Mouse (Mus musculus) stomach, postnatal 0 days (tissue): Measurements from ENCODE around the gene Sash3. TPM values are rescaled to one million over a fixed set of nuclear protein-coding genes. Genes with fewer than 3 reads are reported as not detected.

Experiments used
- ATAC-seq: fragments of 200-750 bp; cut with Nextera tagmentation; 2 replicates; pipeline ENCODE4 v1.8.0; 2017; ENCODE audit not compliant: low FRiP score, low TSS enrichment
- DNase-seq: peaks from one replicate; pipeline ENCODE4 v3.0.0-alpha.2; 2016; ENCODE audit warnings: low spot score
- H3K27ac ChIP-seq: fragments of 300-500 bp; sonication (generic); replicated peaks from 2 replicates; pipeline ENCODE4 v1.5.1; 2014; ENCODE audit warnings: mild to moderate bottlenecking, control low read depth
- H3K27me3 ChIP-seq: fragments of 300-500 bp; sonication (generic); 2 replicates; pipeline ENCODE4 v1.6.1; 2014; ENCODE audit warnings: low read length; ENCODE audit not compliant: control insufficient read depth, insufficient read depth
- H3K36me3 ChIP-seq: fragments of 300-500 bp; sonication (generic); 2 replicates; pipeline ENCODE4 v1.6.1; 2014; ENCODE audit warnings: low read length, mixed read lengths; ENCODE audit not compliant: control insufficient read depth, insufficient read depth
- H3K4me1 ChIP-seq: fragments of 300-500 bp; sonication (generic); replicated peaks from 2 replicates; pipeline ENCODE4 v1.6.1; 2014; ENCODE audit warnings: antibody characterized with exemption; ENCODE audit not compliant: control insufficient read depth, insufficient read depth
- H3K4me2 ChIP-seq: fragments of 300-500 bp; sonication (generic); replicated peaks from 2 replicates; pipeline ENCODE4 v1.6.1; 2014; ENCODE audit warnings: low read depth, mild to moderate bottlenecking, control low read depth, moderate library complexity
- H3K4me3 ChIP-seq: fragments of 300-500 bp; sonication (generic); 2 replicates; pipeline ENCODE4 v1.5.1; 2014; ENCODE audit warnings: low read depth, low read length, control low read depth
- H3K9ac ChIP-seq: fragments of 300-500 bp; sonication (generic); 2 replicates; pipeline ENCODE4 v1.6.1; 2014; ENCODE audit warnings: mild to moderate bottlenecking, low read length, control low read depth, mixed read lengths
- H3K9me3 ChIP-seq: fragments of 300-500 bp; sonication (generic); 2 replicates; pipeline ENCODE4 v1.6.1; 2016; ENCODE audit warnings: low read length; ENCODE audit not compliant: control insufficient read depth
- CTCF ChIP-seq: IDR thresholded peaks from 2 replicates; pipeline ENCODE4 v1.5.1; 2016; ENCODE audit warnings: antibody characterized with exemption, low read depth, mild to moderate bottlenecking, moderate library complexity
- EP300 ChIP-seq: optimal IDR thresholded peaks from 2 replicates; pipeline ENCODE3; 2016; ENCODE audit warnings: antibody characterized with exemption
- WGBS: fragments of 180-500 bp; shearing (Covaris S2); extraction: QIAGEN DNeasy Blood & Tissue Kit; methylation state at CpG from one replicate; pipeline ENCODE4 v1.1.7; 2014; 5-methylcytosine and 5-hydroxymethylcytosine counted together
- polyA plus RNA-seq: library from polyadenylated mRNA; unstranded; fragments of >200 nt; fragmentation: Nextera tagmentation; extraction: Ambion mirVana; gene quantifications from 2 replicates; pipeline ENCODE4 v1.2.1, GENCODE M21; 2015

The Sash3 gene
- polyA plus RNA-seq, 1 experiment from 2014 or later = 1.6 TPM

- no peak for TF ChIP-seq CTCF
- no peak for TF ChIP-seq EP300
- H3K4me1 ChIP-seq = no peaks in the 10 kb centered on the region
- no peak for ATAC-seq
- no peak overlapping the region for H3K4me3 ChIP-seq
- no peak for DNase-seq
- no peak overlapping the region for H3K9ac ChIP-seq
- no peaks in the 10 kb centered on the region for H3K9me3 ChIP-seq
- 47% methylated on average over 14 of the region's 14 CpGs for WGBS
- H3K27me3 ChIP-seq = no peaks in the 10 kb centered on the region
- no peak overlapping the region for H3K4me2 ChIP-seq
- H3K36me3 ChIP-seq = no peaks in the 10 kb centered on the region
- H3K27ac ChIP-seq = 0 out of 2 replicates have a peak overlapping the region, but pooled peaks have one; percentile 24
Observed at GRCm38 (mm10) chrX:48139368-48140285, 6.6 kb upstream of the Sash3 start.

- Histone ChIP-seq H3K9ac (no peak overlapping the region), H3K27ac (0 out of 2 replicates have a peak overlapping the region, but pooled peaks have one; percentile 6), H3K4me1 (no peaks in the 10 kb centered on the region), H3K36me3 (no peaks in the 10 kb centered on the region), H3K4me3 (no peak overlapping the region), H3K9me3 (no peaks in the 10 kb centered on the region), H3K4me2 (no peak overlapping the region), H3K27me3 (no peaks in the 10 kb centered on the region)
- TF ChIP-seq EP300 (no peak), CTCF (no peak)
- whole genome bisulfite sequencing = 41% methylated on average over 3 of the region's 3 CpGs
- no peak for DNase-seq
- ATAC-seq = no peak
Observed at GRCm38 (mm10) chrX:48140286-48140877, 5.9 kb upstream of the Sash3 start.

- no peaks in the 10 kb centered on the region for H3K27me3 ChIP-seq
- no peak overlapping the region for H3K27ac ChIP-seq
- H3K4me3 ChIP-seq = no peak overlapping the region
- no peaks in the 10 kb centered on the region for H3K9me3 ChIP-seq
- DNase-seq (peak; percentile 35), ATAC-seq (0 out of 2 replicates have a peak, but pooled peaks have one; percentile 44)
- H3K4me1 ChIP-seq = no peaks in the 10 kb centered on the region
- no peaks in the 10 kb centered on the region for H3K36me3 ChIP-seq
- H3K4me2 ChIP-seq = no peak overlapping the region
- H3K9ac ChIP-seq = no peak overlapping the region
- WGBS = 53% methylated on average over 6 of the region's 6 CpGs
- no peak for TF ChIP-seq EP300
- no peak for TF ChIP-seq CTCF
Observed at GRCm38 (mm10) chrX:48141481-48141880, 4.8 kb upstream of the Sash3 start.

- peak overlapping the region; percentile 70 for H3K27ac ChIP-seq
- H3K36me3 ChIP-seq = no peaks in the 10 kb centered on the region
- H3K9me3 ChIP-seq = no peaks in the 10 kb centered on the region
- no peaks in the 10 kb centered on the region for H3K27me3 ChIP-seq
- H3K4me3 ChIP-seq = peak overlapping the region; percentile 26; the same call in 1 of the 2 replicates
- DNase-seq (peak; percentile 45), ATAC-seq (peak; percentile 75)
- no peaks in the 10 kb centered on the region for H3K4me1 ChIP-seq
- no peak for TF ChIP-seq EP300
- no peak for TF ChIP-seq CTCF
- H3K4me2 ChIP-seq = peak overlapping the region; percentile 41
- H3K9ac ChIP-seq = no peak overlapping the region
- 44% methylated on average over 25 of the region's 26 CpGs for WGBS
Observed at GRCm38 (mm10) chrX:48143415-48144335, 2.6 kb upstream of the Sash3 start.

GRCm38 (mm10) chrX:48147226-48147625, 990 bp downstream of the Sash3 start:
- H3K9me3 ChIP-seq = no peaks in the 10 kb centered on the region
- H3K4me2 ChIP-seq = no peak overlapping the region
- 64% methylated on average over 2 of the region's 2 CpGs for WGBS
- H3K4me1 ChIP-seq = no peaks in the 10 kb centered on the region
- no peak overlapping the region for H3K27ac ChIP-seq
- ATAC-seq = no peak
- no peak overlapping the region for H3K9ac ChIP-seq
- H3K4me3 ChIP-seq = no peak overlapping the region
- DNase-seq = no peak
- no peaks in the 10 kb centered on the region for H3K36me3 ChIP-seq
- H3K27me3 ChIP-seq = no peaks in the 10 kb centered on the region
- no peak for TF ChIP-seq CTCF
- TF ChIP-seq EP300 = no peak
